24 mouse cellular contexts compared by ENCODE assay signal in the genomic region with DNA sequence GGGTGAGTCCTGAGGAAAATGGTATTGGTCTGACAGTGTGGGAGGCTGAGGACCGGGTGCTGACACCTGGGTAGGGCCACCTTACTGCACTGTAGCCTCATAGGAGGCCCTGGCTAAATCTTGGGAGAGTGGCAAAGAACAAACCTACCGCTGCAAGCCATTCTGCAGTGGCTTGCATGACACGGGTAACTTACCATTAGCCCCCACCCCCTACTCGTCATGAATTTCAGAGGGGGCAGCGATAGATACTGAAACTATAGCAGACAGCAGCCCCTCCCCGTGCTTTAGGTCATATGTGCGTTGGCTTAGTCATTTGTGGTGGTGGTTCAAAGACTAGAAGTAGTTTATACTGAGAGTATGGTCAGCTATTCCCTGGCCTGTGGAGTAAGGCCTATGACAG.
DNase-seq lines count a peak whose midpoint lies in the region; ATAC-seq and TF ChIP-seq lines count a peak whose summit lies in the region.
"Had no signal": no experiment of that assay in that cellular context is flagged by ENCODE, and none has a peak within 500 bp of the region (broad histone marks: within the 10 kb centered on the region; RNA-seq: fewer than 3 reads in every experiment).

No protein-coding gene starts in this region.

- H3K27ac ChIP-seq in neural tube, embryonic 13.5 days (replicated peaks), result 0 out of 2 replicates have a peak overlapping the region, but pooled peaks have one; percentile 23
- no peak overlapping the region; the same call in 1 of the 2 replicates for H3K27ac ChIP-seq in neural tube, embryonic 15.5 days (replicated peaks)
- no peak overlapping the region for H3K27ac ChIP-seq in stomach, postnatal 0 days (replicated peaks)
- H3K27ac ChIP-seq: embryonic facial prominence, embryonic 10.5 days; embryonic facial prominence, embryonic 13.5 days; forebrain, embryonic 12.5 days; forebrain, embryonic 15.5 days; heart, embryonic 13.5 days; hindbrain, embryonic 12.5 days; hindbrain, embryonic 15.5 days had no signal

- H3K4me3 ChIP-seq in neural tube, embryonic 13.5 days, result no peak overlapping the region
- H3K4me3 ChIP-seq in neural tube, embryonic 15.5 days (replicated peaks), result no peak overlapping the region
- H3K4me3 ChIP-seq in stomach, postnatal 0 days (ENCODE audit: low read depth, low read length), result no peak overlapping the region
- H3K4me3 ChIP-seq: embryonic facial prominence, embryonic 10.5 days; embryonic facial prominence, embryonic 13.5 days; erythroblast, embryonic 14.5 days; forebrain, embryonic 12.5 days; forebrain, embryonic 15.5 days; heart, embryonic 13.5 days; hindbrain, embryonic 12.5 days; hindbrain, embryonic 15.5 days had no signal

- DNase-seq in cerebellum, adult 9-10 months, result peak; percentile 2
- DNase-seq in cerebellum, postnatal 10 days, result no peak
- DNase-seq in stomach, postnatal 0 days (ENCODE audit: low spot score), result no peak
- DNase-seq in adrenal gland, postnatal 10 days, result no peak
- DNase-seq: adrenal gland, adult 8-10 months; adrenal gland, postnatal 36 days; cerebellum, adult 18-20 months; cerebellum, adult 9-11 months; cerebellum, postnatal 36 days; embryo, embryonic 11 days; gastrocnemius, postnatal 36 days; kidney, adult 18-20 months had no signal

- H3K4me1 ChIP-seq in neural tube, embryonic 13.5 days (replicated peaks), result peaks cover 27% of the 10 kb centered on the region
- peaks cover 24% of the 10 kb centered on the region for H3K4me1 ChIP-seq in neural tube, embryonic 15.5 days
- no peaks in the 10 kb centered on the region for H3K4me1 ChIP-seq in stomach, postnatal 0 days (replicated peaks; ENCODE audit: control insufficient read depth, insufficient read depth)
- H3K4me1 ChIP-seq: forebrain, embryonic 15.5 days; hindbrain, embryonic 15.5 days had no signal

- H3K27me3 ChIP-seq in neural tube, embryonic 13.5 days, result no peaks in the 10 kb centered on the region
- no peaks in the 10 kb centered on the region for H3K27me3 ChIP-seq in neural tube, embryonic 15.5 days (replicated peaks)
- no peaks in the 10 kb centered on the region for H3K27me3 ChIP-seq in stomach, postnatal 0 days (ENCODE audit: control insufficient read depth, insufficient read depth, low read length)
- H3K27me3 ChIP-seq: embryonic facial prominence, embryonic 13.5 days; forebrain, embryonic 12.5 days; forebrain, embryonic 15.5 days; heart, embryonic 13.5 days; hindbrain, embryonic 12.5 days; hindbrain, embryonic 15.5 days had no signal

- no peak for TF ChIP-seq EP300 in stomach, postnatal 0 days (optimal IDR thresholded peaks at IDR 0.05)

- WGBS in neural tube, embryonic 13.5 days, result 86% methylated on average over 7 of the region's 7 CpGs
- 82% methylated on average over 7 of the region's 7 CpGs for WGBS in neural tube, embryonic 15.5 days
- 90% methylated on average over 7 of the region's 7 CpGs for WGBS in stomach, postnatal 0 days

- ATAC-seq in neural tube, embryonic 13.5 days (ENCODE audit: low read depth), result peak; percentile 38; the same call in 1 of the 2 replicates
- no peak for ATAC-seq in neural tube, embryonic 15.5 days (ENCODE audit: low FRiP score)
- ATAC-seq in stomach, postnatal 0 days (ENCODE audit: low FRiP score, low TSS enrichment), result 0 out of 2 replicates have a peak, but pooled peaks have one; percentile 29
- ATAC-seq: activated CD4-positive, CD25-positive, alpha-beta regulatory T cell, adult 4 months; forebrain, embryonic 15.5 days; intestine, embryonic 16.5 days had no signal

- no peaks in the 10 kb centered on the region for H3K36me3 ChIP-seq in neural tube, embryonic 13.5 days
- no peaks in the 10 kb centered on the region for H3K36me3 ChIP-seq in neural tube, embryonic 15.5 days
- no peaks in the 10 kb centered on the region for H3K36me3 ChIP-seq in stomach, postnatal 0 days (ENCODE audit: control insufficient read depth, insufficient read depth, low read length)
- H3K36me3 ChIP-seq: embryonic facial prominence, embryonic 10.5 days; embryonic facial prominence, embryonic 13.5 days; forebrain, embryonic 12.5 days; forebrain, embryonic 15.5 days; heart, embryonic 13.5 days; hindbrain, embryonic 12.5 days; hindbrain, embryonic 15.5 days had no signal

- no peaks in the 10 kb centered on the region for H3K9me3 ChIP-seq in neural tube, embryonic 13.5 days
- H3K9me3 ChIP-seq in neural tube, embryonic 15.5 days (replicated peaks), result no peaks in the 10 kb centered on the region
- H3K9me3 ChIP-seq in stomach, postnatal 0 days (ENCODE audit: control insufficient read depth, low read length), result no peaks in the 10 kb centered on the region
- H3K9me3 ChIP-seq: embryonic facial prominence, embryonic 10.5 days; embryonic facial prominence, embryonic 13.5 days; forebrain, embryonic 12.5 days; forebrain, embryonic 15.5 days; heart, embryonic 13.5 days; hindbrain, embryonic 12.5 days; hindbrain, embryonic 15.5 days had no signal

- no peak overlapping the region for H3K4me2 ChIP-seq in neural tube, embryonic 13.5 days
- H3K4me2 ChIP-seq in neural tube, embryonic 15.5 days, result no peak overlapping the region
- no peak overlapping the region for H3K4me2 ChIP-seq in stomach, postnatal 0 days (replicated peaks; ENCODE audit: low read depth)
- H3K4me2 ChIP-seq: embryonic facial prominence, embryonic 13.5 days; forebrain, embryonic 12.5 days; forebrain, embryonic 15.5 days; heart, embryonic 13.5 days; hindbrain, embryonic 12.5 days; hindbrain, embryonic 15.5 days had no signal

- no peak for TF ChIP-seq CTCF in stomach, postnatal 0 days (IDR thresholded peaks at IDR 0.05; ENCODE audit: low read depth)

- no peak overlapping the region for H3K9ac ChIP-seq in neural tube, embryonic 13.5 days
- no peak overlapping the region for H3K9ac ChIP-seq in neural tube, embryonic 15.5 days (replicated peaks)
- no peak overlapping the region for H3K9ac ChIP-seq in stomach, postnatal 0 days (ENCODE audit: low read length)
- H3K9ac ChIP-seq: embryonic facial prominence, embryonic 13.5 days; forebrain, embryonic 12.5 days; forebrain, embryonic 15.5 days; heart, embryonic 13.5 days; hindbrain, embryonic 12.5 days; hindbrain, embryonic 15.5 days had no signal
